Mouse (Mus musculus): ENCODE data around the gene Sirpb1a. TPM values are rescaled to one million over a fixed set of nuclear protein-coding genes. Genes with fewer than 3 reads are reported as not detected.

Sirpb1a gene
- polyA plus RNA-seq (2012; rRNA removed): not detected in 2 replicates

DNA sequence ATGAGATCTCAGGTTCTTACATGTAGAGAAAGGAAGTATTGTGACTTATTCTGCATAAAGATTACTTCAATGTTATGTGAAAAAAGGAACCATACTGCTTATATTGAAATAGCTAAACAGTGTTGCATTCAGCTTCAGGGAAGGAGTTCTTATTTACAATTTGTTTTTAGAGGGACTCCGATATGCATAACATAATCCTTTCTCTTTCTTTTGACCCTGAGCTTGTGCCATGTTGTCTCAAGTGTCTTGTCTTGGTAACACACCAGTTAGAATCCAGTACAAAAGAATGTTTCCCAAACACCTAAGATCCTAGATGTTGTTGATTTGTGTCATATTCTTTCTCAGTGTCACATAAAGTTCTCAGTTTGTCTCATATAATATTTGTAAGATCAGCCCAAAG is at the start of gene Sirpb1a:
Gene Sirpb1a, minus strand, starts transcription at position 74 of the 400 bp plus-strand sequence.

GRCm38 (mm10) chr3:15332063-15332462 is 94.3 kb downstream of the Sirpb1a start, which contains the start of gene Gm9733:
Gm9733 (minus strand) TSS chr3:15332302.

Other genes with a start within 250 kb of the Sirpb1a start
- not detected in 2 replicates for gene Gm9733, start 94.2 kb downstream of the Sirpb1a start, polyA plus RNA-seq (2012; rRNA removed)
- gene Sirpb1b, start 148.5 kb upstream of the Sirpb1a start, polyA plus RNA-seq (2012; rRNA removed): not detected in 2 replicates